Mouse (Mus musculus): ENCODE measurements around the gene Clstn2. TPM values are rescaled to one million over a fixed set of nuclear protein-coding genes. Genes with fewer than 3 reads are reported as not detected.

Gene Clstn2
- polyA plus RNA-seq, 1 experiment, result 0.27 TPM

- no peak for TF ChIP-seq CTCF (IDR thresholded peaks at IDR 0.05; ENCODE audit: extremely low read depth, insufficient read length, insufficient replicate concordance, low read depth, low read length)
- TF ChIP-seq POLR2A (IDR thresholded peaks at IDR 0.05; ENCODE audit: low read depth, low read length), result no peak
- Histone ChIP-seq H3K27ac (ENCODE audit: insufficient read depth, low read depth, low read length) (no peak overlapping the region), H3K27me3 (ENCODE audit: control insufficient read depth, insufficient read depth, low read length) (no peaks in the 10 kb centered on the region), H3K36me3 (ENCODE audit: control insufficient read depth, insufficient read depth, low read length) (no peaks in the 10 kb centered on the region), H3K4me1 (ENCODE audit: control insufficient read depth, insufficient read depth, insufficient read length, low read length) (no peaks in the 10 kb centered on the region), H3K4me3 (ENCODE audit: low read depth, low read length) (no peak overlapping the region)
- 40% methylated on average over 8 of the region's 8 CpGs for WGBS
Observed at GRCm38 (mm10) chr9:97538075-97538779, 494.8 kb downstream of the Clstn2 start.

- Histone ChIP-seq H3K36me3 (ENCODE audit: control insufficient read depth, insufficient read depth, low read length) (no peaks in the 10 kb centered on the region), H3K27me3 (ENCODE audit: control insufficient read depth, insufficient read depth, low read length) (no peaks in the 10 kb centered on the region), H3K27ac (ENCODE audit: insufficient read depth, low read depth, low read length) (no peak overlapping the region), H3K4me1 (ENCODE audit: control insufficient read depth, insufficient read depth, insufficient read length, low read length) (no peaks in the 10 kb centered on the region), H3K4me3 (ENCODE audit: low read depth, low read length) (no peak overlapping the region)
- TF ChIP-seq POLR2A (IDR thresholded peaks at IDR 0.05; ENCODE audit: low read depth, low read length), result no peak
- no peak for TF ChIP-seq CTCF (IDR thresholded peaks at IDR 0.05; ENCODE audit: extremely low read depth, insufficient read length, insufficient replicate concordance, low read depth, low read length)
- 90% methylated on average over 2 of the region's 2 CpGs for WGBS
Observed at GRCm38 (mm10) chr9:97534196-97534595, 498.8 kb downstream of the Clstn2 start.

- Histone ChIP-seq H3K4me3 (ENCODE audit: low read depth, low read length) (no peak overlapping the region), H3K27me3 (ENCODE audit: control insufficient read depth, insufficient read depth, low read length) (no peaks in the 10 kb centered on the region), H3K27ac (ENCODE audit: insufficient read depth, low read depth, low read length) (no peak overlapping the region), H3K4me1 (ENCODE audit: control insufficient read depth, insufficient read depth, insufficient read length, low read length) (no peaks in the 10 kb centered on the region), H3K36me3 (ENCODE audit: control insufficient read depth, insufficient read depth, low read length) (no peaks in the 10 kb centered on the region)
- 89% methylated on average over 3 of the region's 3 CpGs for WGBS
- TF ChIP-seq CTCF (IDR thresholded peaks at IDR 0.05; ENCODE audit: extremely low read depth, insufficient read length, insufficient replicate concordance, low read depth, low read length) (no peak), POLR2A (IDR thresholded peaks at IDR 0.05; ENCODE audit: low read depth, low read length) (no peak)
Observed at GRCm38 (mm10) chr9:97533306-97533705, 499.7 kb downstream of the Clstn2 start.

DNA sequence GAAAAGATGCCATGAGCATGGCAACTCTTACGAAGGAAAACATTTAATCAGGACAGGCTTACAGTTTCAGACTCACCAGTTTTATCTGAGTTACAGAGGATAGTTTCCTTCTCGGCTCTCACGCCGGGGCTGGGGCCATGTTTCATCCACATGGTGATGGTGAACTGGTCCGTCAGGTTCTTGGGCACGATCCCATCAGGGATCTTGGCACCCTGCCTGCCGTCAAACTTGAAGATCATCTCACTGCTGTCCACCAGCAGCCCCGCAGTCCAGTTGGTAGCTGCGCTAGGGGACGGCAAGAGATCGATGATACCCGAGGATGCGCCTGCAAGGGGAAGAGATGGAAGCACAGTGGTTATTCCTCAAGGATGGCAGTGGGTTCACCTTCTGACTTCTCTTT is 500.4 kb downstream of the Clstn2 start:
- TF ChIP-seq CTCF (IDR thresholded peaks at IDR 0.05; ENCODE audit: extremely low read depth, insufficient read length, insufficient replicate concordance, low read depth, low read length), result no peak
- no peak for TF ChIP-seq POLR2A (IDR thresholded peaks at IDR 0.05; ENCODE audit: low read depth, low read length)
- Histone ChIP-seq H3K4me1 (ENCODE audit: control insufficient read depth, insufficient read depth, insufficient read length, low read length) (no peaks in the 10 kb centered on the region), H3K4me3 (ENCODE audit: low read depth, low read length) (no peak overlapping the region), H3K36me3 (ENCODE audit: control insufficient read depth, insufficient read depth, low read length) (no peaks in the 10 kb centered on the region), H3K27me3 (ENCODE audit: control insufficient read depth, insufficient read depth, low read length) (no peaks in the 10 kb centered on the region), H3K27ac (ENCODE audit: insufficient read depth, low read depth, low read length) (no peak overlapping the region)
- 79% methylated on average over 13 of the region's 13 CpGs for WGBS

GRCm38 (mm10) chr9:97527926-97528325 is 505.1 kb downstream of the Clstn2 start:
- no peak for TF ChIP-seq CTCF (IDR thresholded peaks at IDR 0.05; ENCODE audit: extremely low read depth, insufficient read length, insufficient replicate concordance, low read depth, low read length)
- TF ChIP-seq POLR2A (IDR thresholded peaks at IDR 0.05; ENCODE audit: low read depth, low read length), result no peak
- no peak overlapping the region for H3K4me3 ChIP-seq (ENCODE audit: low read depth, low read length)
- 84% methylated on average over 1 of the region's 1 CpGs for WGBS
- no peaks in the 10 kb centered on the region for H3K36me3 ChIP-seq (ENCODE audit: control insufficient read depth, insufficient read depth, low read length)
- H3K27ac ChIP-seq (ENCODE audit: insufficient read depth, low read depth, low read length), result no peak overlapping the region
- no peaks in the 10 kb centered on the region for H3K27me3 ChIP-seq (ENCODE audit: control insufficient read depth, insufficient read depth, low read length)
- H3K4me1 ChIP-seq (ENCODE audit: control insufficient read depth, insufficient read depth, insufficient read length, low read length), result no peaks in the 10 kb centered on the region

DNA sequence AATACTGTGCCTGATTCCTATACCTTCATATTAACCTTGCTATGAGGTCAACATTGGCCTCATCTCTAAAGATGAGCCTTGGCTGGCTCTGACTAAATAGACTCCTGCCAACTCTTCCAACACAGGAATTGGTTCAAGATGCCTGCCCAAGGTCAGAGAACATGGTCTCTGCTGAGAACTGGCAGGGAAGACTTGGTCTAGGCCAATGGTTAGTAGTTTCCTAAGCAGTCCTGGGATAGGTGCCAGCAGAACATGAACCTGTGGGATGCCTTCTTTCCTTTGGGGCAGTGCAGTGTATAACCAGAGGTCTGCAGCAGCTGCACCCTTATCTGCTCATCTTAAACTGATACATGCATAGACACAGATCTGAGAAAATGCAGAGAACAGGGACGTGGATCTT is 505.7 kb downstream of the Clstn2 start:
- Histone ChIP-seq H3K27ac (ENCODE audit: insufficient read depth, low read depth, low read length) (no peak overlapping the region), H3K36me3 (ENCODE audit: control insufficient read depth, insufficient read depth, low read length) (no peaks in the 10 kb centered on the region), H3K4me3 (ENCODE audit: low read depth, low read length) (no peak overlapping the region), H3K4me1 (ENCODE audit: control insufficient read depth, insufficient read depth, insufficient read length, low read length) (no peaks in the 10 kb centered on the region), H3K27me3 (ENCODE audit: control insufficient read depth, insufficient read depth, low read length) (no peaks in the 10 kb centered on the region)
- TF ChIP-seq CTCF (IDR thresholded peaks at IDR 0.05; ENCODE audit: extremely low read depth, insufficient read length, insufficient replicate concordance, low read depth, low read length), result no peak
- TF ChIP-seq POLR2A (IDR thresholded peaks at IDR 0.05; ENCODE audit: low read depth, low read length), result no peak
- WGBS, result 61% methylated on average over 1 of the region's 1 CpGs

GRCm38 (mm10) chr9:97525563-97525962 is 507.4 kb downstream of the Clstn2 start:
- H3K36me3 ChIP-seq (ENCODE audit: control insufficient read depth, insufficient read depth, low read length), result no peaks in the 10 kb centered on the region
- TF ChIP-seq CTCF (IDR thresholded peaks at IDR 0.05; ENCODE audit: extremely low read depth, insufficient read length, insufficient replicate concordance, low read depth, low read length) (no peak), POLR2A (IDR thresholded peaks at IDR 0.05; ENCODE audit: low read depth, low read length) (no peak)
- no peaks in the 10 kb centered on the region for H3K4me1 ChIP-seq (ENCODE audit: control insufficient read depth, insufficient read depth, insufficient read length, low read length)
- WGBS, result 84% methylated on average over 3 of the region's 3 CpGs
- H3K27me3 ChIP-seq (ENCODE audit: control insufficient read depth, insufficient read depth, low read length), result no peaks in the 10 kb centered on the region
- no peak overlapping the region for H3K27ac ChIP-seq (ENCODE audit: insufficient read depth, low read depth, low read length)
- H3K4me3 ChIP-seq (ENCODE audit: low read depth, low read length), result no peak overlapping the region

Measured in small intestine, adult 2 months (tissue).